Mouse (Mus musculus) midbrain, postnatal 0 days (tissue): ENCODE data around the gene Inafm2. TPM values are rescaled to one million over a fixed set of nuclear protein-coding genes. Genes with fewer than 3 reads are reported as not detected.

ENCODE experiments used
- ATAC-seq: fragments of 200-750 bp; cut with Nextera tagmentation; 2 replicates; pipeline ENCODE4 v1.8.0; 2017; ENCODE audit warnings: moderate number of reproducible peaks, mild to moderate bottlenecking, moderate TSS enrichment, moderate library complexity; ENCODE audit not compliant: low FRiP score
- DNase-seq: peaks from one replicate; pipeline ENCODE4 v3.0.0-alpha.2; 2015; ENCODE audit warnings: low spot score
- H3K27ac ChIP-seq: fragments of 300-500 bp; sonication (generic); 2 replicates; pipeline ENCODE4 v1.5.1; 2014; ENCODE audit warnings: low read depth, mild to moderate bottlenecking, low read length, mixed read lengths
- H3K27me3 ChIP-seq: fragments of 300-500 bp; sonication (generic); 2 replicates; pipeline ENCODE4 v1.6.1; 2014; ENCODE audit warnings: low read length, control low read depth, mixed read lengths; ENCODE audit not compliant: insufficient read depth
- H3K36me3 ChIP-seq: fragments of 300-500 bp; sonication (generic); 2 replicates; pipeline ENCODE4 v1.6.1; 2014; ENCODE audit warnings: low read length, control low read depth, mixed read lengths; ENCODE audit not compliant: insufficient read depth
- H3K4me1 ChIP-seq: fragments of 300-500 bp; sonication (generic); 2 replicates; pipeline ENCODE4 v1.6.1; 2014; ENCODE audit warnings: mild to moderate bottlenecking, control low read depth, antibody characterized with exemption, low read length, mixed read lengths; ENCODE audit not compliant: insufficient read depth
- H3K4me2 ChIP-seq: fragments of 300-500 bp; sonication (generic); 2 replicates; pipeline ENCODE4 v1.6.1; 2014; ENCODE audit warnings: low read depth, mild to moderate bottlenecking, low read length, mixed read lengths; ENCODE audit not compliant: poor library complexity, severe bottlenecking
- H3K4me3 ChIP-seq: fragments of 300-500 bp; sonication (generic); 2 replicates; pipeline ENCODE4 v1.5.1; 2014; ENCODE audit warnings: low read depth, mild to moderate bottlenecking, low read length, moderate library complexity
- H3K9ac ChIP-seq: fragments of 300-500 bp; sonication (generic); replicated peaks from 2 replicates; pipeline ENCODE4 v1.6.1; 2014; ENCODE audit warnings: mild to moderate bottlenecking, low read length, moderate library complexity, mixed read lengths; ENCODE audit not compliant: poor library complexity, severe bottlenecking
- H3K9me3 ChIP-seq: fragments of 300-500 bp; sonication (generic); 2 replicates; pipeline ENCODE4 v1.6.1; 2016; ENCODE audit warnings: low read length, control low read depth
- CTCF ChIP-seq: IDR thresholded peaks from 2 replicates; pipeline ENCODE4 v1.5.1; 2016; ENCODE audit warnings: antibody characterized with exemption, mild to moderate bottlenecking
- WGBS: fragments of 180-500 bp; shearing (Covaris S2); extraction: QIAGEN DNeasy Blood & Tissue Kit; methylation state at CpG from one replicate; pipeline ENCODE4 v1.1.7; 2014; 5-methylcytosine and 5-hydroxymethylcytosine counted together
- polyA plus RNA-seq: library from polyadenylated mRNA; unstranded; fragments of >200 nt; fragmentation: Nextera tagmentation; extraction: Ambion mirVana; gene quantifications from 2 replicates; pipeline ENCODE4 v1.2.1, GENCODE M21; 2015
- total RNA-seq: library from RNA; depleted of rRNA; stranded (reverse); fragments of >200 nt; gene quantifications from 2 replicates; pipeline ENCODE4 v1.2.3, GENCODE M21; 2014

Inafm2 gene
- total and polyA plus RNA-seq, 2 experiments from 2014 or later = 13.3 to 17.4 TPM

GRCm38 (mm10) chr2:118729816-118730621 is 15.5 kb upstream of the Inafm2 start:
- Histone ChIP-seq H3K4me1 (no peaks in the 10 kb centered on the region), H3K4me2 (no peak overlapping the region), H3K27ac (no peak overlapping the region), H3K4me3 (no peak overlapping the region), H3K27me3 (peaks cover 8% of the 10 kb centered on the region), H3K36me3 (no peaks in the 10 kb centered on the region), H3K9ac (no peak overlapping the region), H3K9me3 (no peaks in the 10 kb centered on the region)
- no peak for DNase-seq
- TF ChIP-seq CTCF = no peak
- 29% methylated on average over 8 of the region's 8 CpGs for WGBS
- no peak for ATAC-seq

- no peak overlapping the region for H3K27ac ChIP-seq
- peak; percentile 54 for DNase-seq
- H3K9me3 ChIP-seq = no peaks in the 10 kb centered on the region
- H3K4me2 ChIP-seq = no peak overlapping the region
- peak; percentile 76 for TF ChIP-seq CTCF
- ATAC-seq = no peak
- WGBS = 13% methylated on average over 3 of the region's 3 CpGs
- H3K27me3 ChIP-seq = peaks cover 8% of the 10 kb centered on the region
- no peaks in the 10 kb centered on the region for H3K4me1 ChIP-seq
- no peaks in the 10 kb centered on the region for H3K36me3 ChIP-seq
- H3K9ac ChIP-seq = no peak overlapping the region
- H3K4me3 ChIP-seq = no peak overlapping the region
These were observed 15.0 kb upstream of the Inafm2 start for GRCm38 (mm10) chr2:118730622-118730915.

GRCm38 (mm10) chr2:118731981-118732380 is 13.6 kb upstream of the Inafm2 start:
- H3K4me1 ChIP-seq = no peaks in the 10 kb centered on the region
- 88% methylated on average over 5 of the region's 5 CpGs for WGBS
- no peak for DNase-seq

GRCm38 (mm10) chr2:118733341-118733740 is 12.2 kb upstream of the Inafm2 start:
- no peaks in the 10 kb centered on the region for H3K9me3 ChIP-seq
- peaks cover 8% of the 10 kb centered on the region for H3K27me3 ChIP-seq
- H3K4me1 ChIP-seq = no peaks in the 10 kb centered on the region
- H3K9ac ChIP-seq = no peak overlapping the region
- H3K36me3 ChIP-seq = no peaks in the 10 kb centered on the region
- no peak overlapping the region for H3K4me2 ChIP-seq
- no peak for TF ChIP-seq CTCF
- ATAC-seq (no peak), DNase-seq (peak; percentile 32)
- H3K4me3 ChIP-seq = no peak overlapping the region
- WGBS = 40% methylated on average over 5 of the region's 5 CpGs
- no peak overlapping the region for H3K27ac ChIP-seq

More at GRCm38 (mm10) chr2:118731981-118732380, 13.6 kb upstream of the Inafm2 start:
- Histone ChIP-seq H3K4me2 (no peak overlapping the region), H3K36me3 (no peaks in the 10 kb centered on the region), H3K9ac (no peak overlapping the region), H3K4me3 (no peak overlapping the region), H3K27ac (no peak overlapping the region), H3K27me3 (peaks cover 8% of the 10 kb centered on the region), H3K9me3 (no peaks in the 10 kb centered on the region)
- TF ChIP-seq CTCF = no peak
- ATAC-seq = no peak

GRCm38 (mm10) chr2:118740341-118740740 is 5.2 kb upstream of the Inafm2 start:
- H3K4me2 ChIP-seq = no peak overlapping the region
- ATAC-seq (no peak), DNase-seq (no peak)
- H3K9me3 ChIP-seq = no peaks in the 10 kb centered on the region
- WGBS = 75% methylated on average over 3 of the region's 3 CpGs
- no peak overlapping the region for H3K9ac ChIP-seq
- no peak overlapping the region for H3K27ac ChIP-seq
- TF ChIP-seq CTCF = no peak
- no peaks in the 10 kb centered on the region for H3K27me3 ChIP-seq
- H3K4me1 ChIP-seq = no peaks in the 10 kb centered on the region
- no peak overlapping the region for H3K4me3 ChIP-seq
- no peaks in the 10 kb centered on the region for H3K36me3 ChIP-seq

GRCm38 (mm10) chr2:118741183-118741582 is 4.4 kb upstream of the Inafm2 start:
- no peaks in the 10 kb centered on the region for H3K36me3 ChIP-seq
- no peaks in the 10 kb centered on the region for H3K4me1 ChIP-seq
- H3K27ac ChIP-seq = no peak overlapping the region
- WGBS = 79% methylated on average over 9 of the region's 9 CpGs
- no peaks in the 10 kb centered on the region for H3K9me3 ChIP-seq
- H3K27me3 ChIP-seq = no peaks in the 10 kb centered on the region
- no peak for TF ChIP-seq CTCF
- DNase-seq (no peak), ATAC-seq (no peak)
- no peak overlapping the region for H3K4me3 ChIP-seq
- no peak overlapping the region for H3K4me2 ChIP-seq
- H3K9ac ChIP-seq = no peak overlapping the region
